Mouse (Mus musculus) urinary bladder, postnatal 25 days (tissue): ENCODE results near the gene Fpr3.
"Not testable (repeated sequence)": the region's sequence is repeated elsewhere in the genome, so short reads cannot be mapped to it uniquely, and the experiment has no call there.

Experiments used
- DNase-seq: peaks from one replicate; pipeline ENCODE4 v3.0.0; 2022; ENCODE audit warnings: low spot score

Fpr3 gene

DNA sequence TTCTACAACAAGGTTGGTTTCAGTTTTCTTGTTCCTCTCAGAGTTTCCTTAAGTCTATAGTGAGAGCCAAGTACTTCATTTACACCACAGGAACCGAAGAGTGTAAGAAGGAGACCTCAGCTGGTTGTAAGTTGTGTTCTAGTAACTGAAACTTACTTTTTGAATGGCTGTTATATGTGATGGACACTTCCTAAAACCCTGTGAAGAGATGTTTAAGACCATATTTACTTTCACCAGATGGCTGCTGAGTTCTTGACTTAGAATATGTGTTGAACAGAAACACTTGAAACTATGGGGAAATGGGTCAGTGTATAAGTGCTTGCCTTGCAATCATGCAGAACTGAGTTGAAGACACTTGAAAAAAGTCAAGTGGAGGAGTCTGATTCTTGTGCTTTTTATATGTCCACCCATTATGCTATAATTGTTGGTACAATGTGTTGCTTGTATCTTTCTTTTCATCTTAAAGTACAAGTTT lies at the start of gene Fpr3, which contains the start of gene Fpr2:
TSS of gene Fpr3 (plus strand) at position 79 of the 475 bp plus-strand sequence.
TSS of gene Fpr2 (plus strand) at position 51 of the 475 bp plus-strand sequence.
- DNase-seq, result no peak

DNA sequence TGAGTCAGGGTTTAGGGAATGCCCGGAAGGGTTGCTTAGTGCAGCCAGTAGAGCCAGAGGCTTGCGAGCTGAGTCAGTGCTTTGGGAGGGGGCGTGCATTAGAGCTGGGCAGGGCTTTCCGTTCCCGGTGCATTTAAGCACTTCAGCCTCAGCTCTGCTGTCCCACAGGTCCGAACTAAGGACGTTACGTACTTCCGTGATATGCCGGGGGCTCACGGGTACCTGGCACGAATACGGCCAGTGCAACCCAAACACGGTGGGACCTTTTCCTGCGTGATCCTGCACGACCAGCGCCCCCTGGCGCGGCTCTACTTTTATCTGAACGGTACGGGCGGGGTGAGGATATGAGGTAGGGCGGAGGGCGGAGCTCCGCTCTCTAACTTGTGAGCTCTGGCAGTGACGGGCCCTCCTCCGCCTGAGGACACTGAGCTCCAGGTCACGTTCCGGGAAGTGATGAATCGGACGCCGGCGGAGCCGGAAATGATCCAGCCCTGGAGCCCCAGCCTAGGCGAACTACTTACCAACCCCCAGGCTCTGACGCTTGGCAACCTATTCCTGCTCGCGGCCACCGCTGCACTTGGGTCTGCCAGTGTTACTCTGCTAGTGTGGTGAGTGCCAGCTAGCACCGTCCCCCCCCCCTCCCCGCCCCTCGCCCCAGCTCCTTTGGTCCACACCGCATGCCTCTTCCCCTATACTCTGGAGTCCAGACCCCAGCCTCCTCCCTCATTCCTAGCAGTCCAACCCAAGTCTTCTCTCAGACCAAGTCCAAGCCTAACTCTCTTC lies 49.5 kb upstream of the Fpr3 start:
- DNase-seq, result peak; percentile 93

DNA sequence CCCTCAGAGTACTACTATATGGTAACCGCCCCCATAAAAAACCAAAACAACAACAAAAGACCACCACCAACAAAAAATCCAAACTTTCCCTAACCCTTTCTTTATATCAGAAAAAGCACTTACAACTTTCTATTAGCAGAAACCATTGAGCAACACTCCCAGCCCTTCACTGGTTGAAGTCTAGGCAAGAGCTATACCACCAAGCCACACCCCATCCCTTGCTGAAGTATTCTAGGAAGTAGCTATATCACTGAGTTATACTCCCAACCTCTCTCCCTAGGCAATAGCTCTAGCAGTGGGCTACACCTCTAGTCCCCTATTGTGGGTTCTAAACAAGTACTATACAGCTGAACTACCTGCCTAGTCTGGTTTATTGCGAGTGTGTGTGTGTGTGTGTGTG lies 48.4 kb upstream of the Fpr3 start:
- no peak for DNase-seq

DNA sequence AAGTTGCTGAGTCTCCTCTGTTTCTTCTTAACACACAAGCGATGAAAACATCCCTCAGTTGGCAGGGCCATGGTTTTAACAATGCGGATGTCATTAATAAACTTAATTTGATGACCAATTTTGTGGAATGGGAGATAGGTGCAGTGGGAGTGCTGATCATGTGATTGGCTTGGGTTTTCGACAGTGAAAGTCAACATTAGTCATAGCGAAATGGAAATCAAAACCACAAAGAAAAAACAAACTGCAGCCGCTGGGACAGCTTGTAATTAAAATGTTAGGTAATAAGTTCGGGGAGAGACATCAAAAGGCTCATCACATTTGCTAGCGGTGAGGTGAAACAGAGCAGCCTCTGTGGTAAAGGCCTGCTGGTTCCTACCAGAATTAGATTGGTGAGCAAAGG lies 46.9 kb upstream of the Fpr3 start:
- DNase-seq, result no peak

DNA sequence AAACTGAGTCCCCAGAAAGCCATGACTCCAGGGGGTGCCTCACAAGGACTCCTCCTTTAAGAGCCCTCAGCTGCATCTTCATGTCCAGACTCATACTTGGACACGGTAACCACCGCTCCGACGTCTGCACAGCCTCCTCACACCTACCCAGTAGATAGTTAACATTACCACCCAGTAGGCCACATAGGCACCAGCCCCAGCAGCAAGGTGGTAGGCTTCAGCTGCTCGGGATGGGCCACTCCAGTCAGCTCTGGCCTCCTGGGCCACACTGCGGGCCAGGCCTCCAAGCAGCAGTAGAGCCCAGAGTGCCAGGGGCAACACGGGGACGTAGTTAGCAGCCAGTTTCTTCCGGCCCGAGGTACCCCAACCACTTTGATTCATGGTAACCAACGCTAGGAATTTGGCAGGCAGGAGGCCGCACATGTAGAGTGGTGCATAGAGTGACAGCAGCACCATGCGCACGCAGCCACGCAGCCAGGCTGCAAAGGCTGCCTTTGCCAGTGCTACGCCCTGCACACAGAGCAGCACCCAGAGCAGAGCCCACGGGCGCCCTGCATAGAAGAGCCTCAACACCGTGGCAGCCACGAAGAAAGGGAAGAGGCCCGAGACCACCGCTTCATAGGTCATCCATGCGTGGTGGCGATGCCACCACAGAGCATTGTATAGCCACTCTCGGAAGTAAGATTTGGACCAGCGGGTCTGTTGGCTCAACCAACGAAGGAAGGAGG lies 44.0 kb upstream of the Fpr3 start:
- DNase-seq, result no peak

DNA sequence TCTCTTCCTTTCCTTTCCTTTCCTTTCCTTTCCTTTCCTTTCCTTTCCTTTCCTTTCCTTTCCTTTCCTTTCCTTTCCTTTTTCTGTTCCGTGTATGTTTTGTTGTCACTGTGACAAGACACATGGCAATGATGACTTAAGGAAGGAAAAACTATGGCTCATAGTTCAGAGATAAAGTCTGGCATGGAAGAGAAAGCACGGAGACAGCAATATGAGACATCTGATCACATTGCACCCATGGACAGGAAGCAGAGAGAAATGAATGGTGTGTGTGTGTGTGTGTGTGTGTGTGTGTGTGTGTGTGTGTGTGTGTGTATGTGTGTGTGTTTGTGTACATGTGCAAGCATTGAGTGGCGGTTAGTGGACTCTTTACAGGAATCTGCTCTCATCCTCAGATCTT lies 43.0 kb upstream of the Fpr3 start:
- not testable (repeated sequence) for DNase-seq

DNA sequence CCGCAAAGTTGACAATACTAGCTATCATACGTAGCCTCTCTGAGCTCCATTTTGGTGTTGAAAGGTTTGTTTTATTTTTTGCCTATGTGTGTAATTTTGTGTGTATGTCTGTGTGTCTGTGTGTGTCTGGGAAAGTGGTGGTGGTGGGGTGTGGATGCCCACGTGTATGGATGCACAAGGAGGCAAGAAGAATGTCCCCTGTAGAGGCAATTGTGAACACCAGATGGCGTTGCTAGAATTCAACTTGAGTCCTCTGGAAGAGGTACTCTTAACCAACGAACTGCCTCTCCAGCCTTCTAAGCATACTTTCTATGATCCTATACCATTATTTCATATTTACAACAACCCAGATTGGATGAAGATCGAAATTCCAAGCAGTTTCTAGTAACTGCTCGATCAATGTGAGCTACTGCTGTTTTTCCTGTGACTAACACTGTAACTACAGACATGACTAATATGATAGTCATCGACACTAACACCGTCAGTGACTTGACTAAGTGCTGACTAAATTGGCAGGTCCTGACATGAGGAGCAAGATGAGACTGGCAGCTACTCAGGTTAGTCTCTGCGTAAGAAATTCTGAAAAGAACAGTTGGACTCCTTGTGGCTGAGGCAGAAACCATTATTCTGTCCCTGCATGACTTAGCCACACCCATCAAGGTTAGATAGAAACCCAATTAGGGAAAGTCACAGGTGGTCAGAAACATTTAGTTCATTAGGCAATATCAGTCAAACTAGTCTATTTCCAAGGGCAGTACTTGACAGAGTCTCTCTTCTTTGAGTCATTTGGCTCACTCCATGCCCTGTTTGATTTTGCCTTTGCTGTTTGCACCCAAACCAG lies 42.2 kb upstream of the Fpr3 start:
- no peak for DNase-seq

DNA sequence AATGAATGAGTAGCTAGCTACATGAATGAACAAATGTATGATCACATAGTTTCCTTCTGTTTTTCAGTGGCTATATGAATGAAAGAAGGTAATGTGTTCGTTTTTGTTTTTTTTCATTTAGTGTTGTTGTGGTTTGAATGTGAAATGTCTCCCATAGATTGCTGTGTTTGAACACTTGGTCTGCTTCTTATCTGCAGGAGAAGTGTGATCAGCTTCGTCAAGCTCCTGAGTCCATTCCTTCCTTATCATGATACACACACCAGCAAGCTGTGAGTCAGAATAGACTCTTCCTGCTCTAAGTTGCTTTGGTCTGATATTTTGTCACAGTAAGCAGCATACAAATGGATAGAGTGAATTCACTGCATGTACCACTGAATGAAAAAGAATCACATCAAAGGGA lies 38.7 kb upstream of the Fpr3 start:
- no peak for DNase-seq

DNA sequence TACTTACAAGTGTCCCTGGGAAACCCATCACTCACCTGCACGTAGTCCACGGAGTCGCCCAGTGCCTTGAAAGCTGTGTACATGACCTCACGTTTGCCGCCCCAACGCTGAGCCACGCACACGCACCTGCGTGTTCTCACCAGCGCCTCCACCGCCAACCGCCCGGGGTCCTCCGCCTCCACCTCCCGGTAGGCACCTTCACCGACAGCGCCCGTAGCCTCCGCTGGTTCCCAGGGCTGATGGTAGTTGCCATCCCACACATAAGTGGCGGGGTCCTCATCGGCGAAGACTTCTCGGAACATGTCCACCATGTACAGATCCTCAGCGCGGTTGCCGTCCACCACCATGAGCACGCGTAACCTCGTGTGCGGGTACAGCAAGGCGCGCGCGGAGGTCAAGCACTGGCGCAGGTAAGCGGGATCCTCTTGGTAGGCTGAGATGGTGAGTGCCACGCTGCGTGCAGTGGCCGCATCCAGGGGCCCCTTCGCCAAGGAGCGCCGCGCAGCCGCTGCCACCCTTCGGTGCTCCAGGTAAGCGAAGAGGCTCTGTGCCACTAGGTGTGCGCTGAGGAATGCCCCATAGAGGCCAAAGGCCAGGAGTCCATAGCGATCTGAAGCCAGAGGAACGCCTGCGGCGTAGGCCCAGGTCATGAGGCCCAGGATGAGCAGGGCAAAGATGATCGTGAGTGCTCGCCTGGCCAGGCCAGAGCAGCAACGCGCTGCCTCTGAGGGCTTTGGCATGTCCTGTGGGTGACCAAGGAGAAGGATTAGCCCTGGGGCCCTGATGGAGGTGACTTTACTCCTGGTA lies 37.5 kb upstream of the Fpr3 start:
- no peak for DNase-seq

DNA sequence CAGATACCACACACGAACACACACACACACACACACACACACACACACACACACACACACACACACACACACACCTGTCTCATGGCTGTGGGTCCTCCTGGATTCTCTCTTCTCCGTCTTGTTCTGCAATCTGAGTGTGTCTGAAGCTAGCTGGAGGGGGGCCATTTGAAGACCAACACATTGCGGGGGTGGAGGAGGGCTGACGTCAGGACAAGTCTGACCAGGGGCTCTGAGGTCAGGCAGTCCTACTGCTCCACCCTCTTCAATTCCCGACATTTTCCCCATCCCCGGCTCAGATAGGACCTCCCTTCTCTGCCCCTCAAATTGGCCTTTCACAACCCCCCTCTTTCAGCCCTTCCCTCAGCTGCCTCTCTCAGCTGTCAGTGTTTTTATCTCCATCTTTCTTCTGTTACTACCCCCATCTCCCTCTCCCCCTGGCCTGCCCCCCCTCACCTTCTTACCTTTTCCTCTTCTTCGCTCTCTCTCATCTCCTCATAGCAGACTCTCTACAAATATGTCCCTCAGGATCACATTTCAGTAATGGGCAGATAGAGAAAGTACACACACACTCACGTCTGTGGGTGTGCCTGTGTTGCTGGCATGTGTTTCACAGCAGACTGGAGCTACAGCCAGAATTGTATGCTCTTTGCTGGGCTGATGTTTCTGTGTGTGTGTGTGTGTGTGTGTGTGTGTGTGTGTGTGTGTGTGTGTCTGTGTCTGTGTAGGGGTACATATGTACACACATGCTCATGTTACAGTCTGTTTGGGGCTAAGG lies 32.4 kb upstream of the Fpr3 start, which contains the start of gene Has1:
TSS of gene Has1 (minus strand) at position 142 of the 775 bp plus-strand sequence.
- DNase-seq, result no peak

DNA sequence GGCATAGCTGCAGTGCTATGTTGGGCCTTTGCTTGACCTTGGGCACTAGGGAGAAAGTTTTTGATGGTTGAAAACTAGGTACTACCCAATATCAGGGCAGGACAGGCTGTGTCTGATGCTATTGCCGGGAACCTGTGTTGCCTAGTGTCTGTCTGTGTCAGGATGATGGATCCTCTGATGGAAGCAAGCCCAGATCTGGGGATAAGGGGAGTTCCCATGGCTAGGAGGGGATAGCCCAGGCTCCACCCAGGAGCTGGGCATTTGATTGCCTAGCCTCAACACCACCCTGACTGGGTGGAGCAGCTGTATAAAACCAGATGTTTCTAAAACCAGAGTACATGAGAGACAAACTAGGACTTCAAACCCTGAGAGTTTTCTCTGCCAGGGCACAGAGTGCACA lies 31.0 kb upstream of the Fpr3 start:
- DNase-seq, result no peak

DNA sequence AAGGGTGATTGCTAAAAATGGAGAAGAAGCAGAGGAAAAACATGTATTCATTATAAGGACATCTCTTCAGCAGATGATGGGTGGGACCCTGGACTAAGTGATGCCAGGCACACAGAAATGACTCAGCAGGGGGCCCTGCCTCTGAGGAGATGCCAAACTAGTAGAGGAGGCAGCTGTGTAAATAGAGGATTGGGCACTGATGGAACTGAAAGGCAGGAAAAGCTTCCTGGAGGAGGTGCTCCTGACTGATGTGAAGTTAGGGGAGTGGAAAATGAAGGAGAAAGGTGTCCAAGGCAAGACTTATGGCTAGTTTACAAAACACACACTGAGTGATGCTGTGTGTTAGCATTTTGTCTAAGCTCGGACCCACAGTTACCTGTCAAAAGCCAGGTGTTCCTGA lies 30.2 kb upstream of the Fpr3 start:
- no peak for DNase-seq

DNA sequence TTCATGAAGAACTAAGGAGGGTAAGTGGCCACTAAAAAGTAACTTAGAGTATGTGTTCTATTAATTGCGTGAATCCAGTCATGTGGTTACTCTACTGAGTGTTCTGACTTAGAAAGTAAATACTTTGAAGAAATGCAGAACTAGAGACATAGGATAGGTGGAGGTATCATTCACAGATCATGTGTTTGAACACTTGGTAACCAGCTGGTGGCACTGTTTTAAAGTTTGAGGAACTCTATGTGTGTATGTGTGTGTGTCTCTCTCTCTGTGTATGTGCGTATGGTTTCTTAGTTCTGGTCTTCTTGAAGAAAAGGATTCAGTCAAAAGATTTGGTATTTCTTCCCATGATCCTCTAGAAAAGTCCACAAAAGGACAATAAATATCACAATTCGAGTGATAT lies 27.5 kb upstream of the Fpr3 start:
- no peak for DNase-seq

DNA sequence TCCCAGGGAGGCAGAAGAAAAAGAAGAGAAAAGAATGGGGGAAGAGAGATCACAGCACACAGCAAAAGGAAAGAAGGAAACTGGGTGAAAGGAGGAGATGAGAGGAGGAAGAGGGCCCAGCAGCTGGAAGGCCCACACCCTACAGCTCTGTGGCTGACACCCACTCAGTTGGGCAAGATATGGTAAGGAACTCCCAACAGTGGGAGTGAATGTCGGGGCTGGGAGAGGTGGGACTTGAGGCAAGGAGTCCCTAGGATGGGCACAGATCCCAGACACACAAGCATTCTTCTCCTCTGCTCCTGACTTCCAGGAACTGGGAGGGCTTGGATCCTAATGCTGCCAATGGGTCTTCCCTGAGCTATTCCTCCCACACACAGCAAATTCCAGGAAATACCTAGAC lies 25.3 kb upstream of the Fpr3 start:
- DNase-seq, result no peak

DNA sequence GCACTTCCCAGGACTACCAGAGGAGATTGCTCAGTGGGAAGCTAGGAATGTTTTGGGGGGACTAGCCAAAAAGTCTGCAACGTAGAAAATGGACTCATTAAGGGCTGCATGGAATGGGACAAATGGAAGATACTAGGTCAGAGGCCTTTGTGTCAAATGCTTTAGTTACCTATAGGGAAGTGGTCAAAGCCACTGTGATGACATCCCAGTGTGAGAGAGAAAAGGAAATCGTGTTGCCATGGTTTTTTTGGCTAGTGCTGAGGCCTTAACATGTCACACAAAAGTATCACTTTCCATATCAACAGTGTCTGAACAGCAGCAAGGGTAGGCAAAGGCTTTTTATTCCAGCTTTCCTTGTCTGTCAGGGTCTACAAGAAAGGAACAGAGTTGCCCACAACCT lies 22.5 kb upstream of the Fpr3 start:
- DNase-seq, result no peak

DNA sequence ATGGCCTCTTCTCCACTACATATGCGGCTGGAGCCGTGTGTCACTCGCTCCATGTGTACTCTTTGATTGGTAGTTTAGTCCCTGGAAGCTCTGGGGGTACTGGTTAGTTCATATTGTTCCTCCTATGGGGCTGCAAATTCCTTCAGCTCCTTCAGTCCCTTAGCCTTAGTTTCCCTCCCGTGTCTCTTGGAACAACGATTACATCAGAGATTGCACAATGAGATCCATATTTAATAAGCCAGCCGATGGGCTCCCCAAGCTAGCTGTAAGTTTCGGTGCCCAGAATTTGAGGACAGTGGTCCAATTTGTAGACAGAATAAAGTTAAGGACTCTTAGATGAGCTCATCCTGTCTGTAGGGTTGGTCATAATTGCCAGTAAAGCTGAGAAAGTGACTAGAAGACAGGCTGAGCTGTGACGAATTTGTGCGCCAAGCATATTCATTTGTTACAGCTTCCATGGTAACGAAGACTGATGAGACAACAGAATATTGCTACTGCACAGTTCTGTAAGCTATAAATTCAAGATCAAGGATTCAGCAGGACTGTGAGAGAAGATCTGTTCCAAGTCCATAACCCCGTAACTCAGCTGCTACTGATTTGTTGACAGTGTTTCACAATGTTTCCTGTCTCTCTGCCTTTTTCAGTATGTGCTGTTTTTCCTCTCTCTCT lies 20.7 kb upstream of the Fpr3 start:
- DNase-seq, result no peak

DNA sequence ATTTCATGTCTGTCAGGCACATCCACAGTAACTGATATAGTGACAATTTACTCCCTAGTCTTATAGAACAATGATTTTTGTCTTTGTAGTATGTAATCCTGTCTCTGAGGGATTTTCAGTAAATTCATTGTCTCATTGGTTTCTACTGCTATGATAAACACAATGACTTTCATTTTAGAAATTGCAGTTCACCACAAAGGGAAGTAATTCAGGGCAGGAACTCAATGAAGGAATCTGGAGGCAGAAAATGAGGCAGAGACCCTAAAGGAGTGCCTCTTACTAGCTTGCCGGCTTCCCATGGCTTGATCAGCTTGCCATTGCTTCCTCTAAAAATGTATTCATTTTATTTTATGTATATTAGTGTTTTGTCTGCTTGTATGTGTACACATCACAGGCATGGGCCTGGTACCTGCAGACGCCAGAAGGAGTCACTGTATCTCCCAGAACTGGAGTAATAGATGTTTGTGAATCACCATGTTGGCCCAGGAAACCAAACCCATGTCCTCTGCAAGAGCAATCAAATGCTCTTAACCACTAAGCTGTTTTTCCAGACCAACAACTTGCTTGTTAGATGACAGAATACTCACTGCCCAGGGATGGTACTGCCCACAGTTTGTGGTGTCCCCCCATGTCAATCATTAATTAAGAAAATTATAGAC lies 16.6 kb upstream of the Fpr3 start:
- no peak for DNase-seq

DNA sequence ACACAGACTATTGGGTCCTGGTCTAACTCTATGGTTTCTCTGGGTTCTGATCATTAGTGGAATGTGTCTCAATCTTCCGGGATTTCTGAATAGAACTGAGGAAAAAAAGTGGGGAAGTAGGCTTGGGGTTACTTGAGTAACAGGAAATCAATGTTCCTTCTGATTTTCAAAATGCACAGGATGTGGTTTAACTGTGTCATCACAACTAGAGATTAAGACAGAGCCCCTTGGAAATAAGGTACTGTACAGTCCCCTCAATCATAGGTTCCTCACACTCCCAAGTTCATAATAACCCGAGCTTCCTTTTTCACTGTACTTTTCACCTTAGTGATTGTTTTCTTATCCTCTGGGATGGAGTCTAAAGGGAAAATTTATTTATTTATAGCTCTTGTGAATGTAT lies 16.0 kb upstream of the Fpr3 start:
- no peak for DNase-seq

DNA sequence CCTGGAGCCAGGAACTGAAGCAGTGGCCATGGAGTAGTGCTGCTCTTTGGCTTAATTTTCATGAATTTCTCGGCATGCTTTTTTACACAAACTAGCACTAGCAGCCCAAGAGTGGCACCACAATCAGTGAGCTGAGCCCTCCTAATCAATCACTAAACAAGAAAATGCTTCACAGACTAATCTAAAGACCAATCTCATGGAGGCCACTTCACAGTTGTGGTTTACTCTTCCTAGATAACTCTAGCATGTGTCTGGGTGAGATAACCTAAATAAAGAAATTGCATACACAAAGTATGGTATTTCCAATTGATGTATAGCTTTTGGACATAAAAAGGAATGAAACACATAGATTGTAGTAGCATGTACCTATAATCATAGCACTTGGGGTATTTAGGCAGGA lies 8.3 kb upstream of the Fpr3 start:
- no peak for DNase-seq

DNA sequence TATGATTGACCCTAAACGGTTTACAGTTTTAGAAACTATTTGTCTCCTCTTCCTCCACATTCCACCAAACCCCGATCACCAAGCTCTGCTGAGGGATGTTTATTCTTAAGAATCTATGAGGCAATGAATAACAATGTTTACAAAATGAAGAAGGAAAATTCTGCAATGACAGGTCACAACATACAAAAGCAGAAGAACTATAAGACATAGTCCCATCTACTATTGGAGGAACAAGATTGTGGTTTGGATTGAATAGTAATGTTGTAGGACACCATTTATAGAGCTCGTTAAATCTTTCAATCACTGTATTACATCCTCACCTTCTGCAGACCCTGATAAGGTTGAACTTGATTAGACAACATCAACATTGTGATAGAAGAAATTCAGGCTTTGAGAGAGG lies 5.0 kb upstream of the Fpr3 start:
- DNase-seq, result no peak
